Comparison of ENCODE assay signal across 10 mouse cellular contexts in genomic region chrX:73635425-73635824, GRCm38 (mm10). TPM values are rescaled to one million over a fixed set of nuclear protein-coding genes. Genes with fewer than 3 reads are reported as not detected.
DNase-seq lines count a peak whose midpoint lies in the region; ATAC-seq lines count a peak whose summit lies in the region.
"Had no signal": no experiment of that assay in that cellular context is flagged by ENCODE, and none has a peak within 500 bp of the region (broad histone marks: within the 10 kb centered on the region; RNA-seq: fewer than 3 reads in every experiment).

No protein-coding gene starts in this region.

- peak overlapping the region in 1 of 2 experiments; percentile 11; a peak in 1 of 4 replicates for H3K4me3 ChIP-seq in heart, embryonic 14.5 days (ENCODE audit: control insufficient read depth in 1 of 2, insufficient read depth in 1 of 2, low read depth in 1 of 2, low read length in 2 of 2)
- no peak overlapping the region for H3K4me3 ChIP-seq in hindbrain, embryonic 12.5 days
- peak overlapping the region; percentile 9; the same call in 1 of the 2 replicates for H3K4me3 ChIP-seq in midbrain, embryonic 13.5 days (replicated peaks)

- peaks cover 41% of the 10 kb centered on the region for H3K27me3 ChIP-seq in heart, embryonic 14.5 days (ENCODE audit: control insufficient read depth, insufficient read depth, low read length)
- peaks cover 74% of the 10 kb centered on the region for H3K27me3 ChIP-seq in hindbrain, embryonic 12.5 days
- H3K27me3 ChIP-seq in midbrain, embryonic 13.5 days: peaks cover 64% of the 10 kb centered on the region

- no peak overlapping the region for H3K9ac ChIP-seq in heart, embryonic 14.5 days (ENCODE audit: low read length)
- no peak overlapping the region for H3K9ac ChIP-seq in hindbrain, embryonic 12.5 days
- H3K9ac ChIP-seq in midbrain, embryonic 13.5 days (replicated peaks): no peak overlapping the region

- no peak for DNase-seq in heart, postnatal 25 days (ENCODE audit: low spot score)
- DNase-seq in urinary bladder, postnatal 25 days (ENCODE audit: low spot score): no peak
- DNase-seq in thymus, adult 18-20 months: no peak
- DNase-seq: cerebellum, adult 11-12 months; kidney, postnatal 10 days had no signal

- WGBS in heart, embryonic 14.5 days: 16% methylated on average over 18 of the region's 19 CpGs
- WGBS in hindbrain, embryonic 12.5 days: 28% methylated on average over 15 of the region's 19 CpGs
- WGBS in midbrain, embryonic 13.5 days: 26% methylated on average over 16 of the region's 19 CpGs

- no peak overlapping the region for H3K27ac ChIP-seq in heart, embryonic 14.5 days (replicated peaks in 1 of 2; ENCODE audit: control insufficient read depth in 1 of 2, insufficient read depth in 1 of 2, low read depth in 2 of 2, low read length in 2 of 2)
- H3K27ac ChIP-seq in hindbrain, embryonic 12.5 days: no peak overlapping the region
- H3K27ac ChIP-seq in midbrain, embryonic 13.5 days: no peak overlapping the region

- peak overlapping the region; percentile 34 for H3K4me2 ChIP-seq in heart, embryonic 14.5 days (ENCODE audit: low read length)
- peak overlapping the region; percentile 38 for H3K4me2 ChIP-seq in hindbrain, embryonic 12.5 days (replicated peaks)
- H3K4me2 ChIP-seq in midbrain, embryonic 13.5 days (replicated peaks): peak overlapping the region; percentile 42

- intact Hi-C loops in heart, postnatal 25 days (cut with DNase I): no loop called here

- peaks cover 3 to 5% of the 10 kb centered on the region in 2 experiments; a peak in 1 of 4 replicates for H3K4me1 ChIP-seq in heart, embryonic 14.5 days (ENCODE audit: control insufficient read depth in 2 of 2, insufficient read depth in 2 of 2, low read length in 2 of 2)
- H3K4me1 ChIP-seq in hindbrain, embryonic 12.5 days: peaks cover 4% of the 10 kb centered on the region; the same call in 1 of the 2 replicates
- peaks cover 18% of the 10 kb centered on the region for H3K4me1 ChIP-seq in midbrain, embryonic 13.5 days (replicated peaks)

- no peak for ATAC-seq in heart, embryonic 14.5 days (ENCODE audit: insufficient number of reproducible peaks, insufficient read depth, low FRiP score, low read depth)
- peak; percentile 55 for ATAC-seq in common myeloid progenitor, adult 5-6 weeks (replicated peaks; ENCODE audit: low read depth, poor library complexity, severe bottlenecking)
- no peak for ATAC-seq in hindbrain, embryonic 12.5 days (ENCODE audit: low FRiP score)
- no peak for ATAC-seq in midbrain, embryonic 13.5 days
- no peak for ATAC-seq in erythroid progenitor cell, adult 5-6 weeks (replicated peaks; ENCODE audit: low FRiP score, poor library complexity, severe bottlenecking)

- H3K36me3 ChIP-seq in heart, embryonic 14.5 days (ENCODE audit: control insufficient read depth, insufficient read depth, low read length): no peaks in the 10 kb centered on the region
- H3K36me3 ChIP-seq in hindbrain, embryonic 12.5 days: no peaks in the 10 kb centered on the region
- no peaks in the 10 kb centered on the region for H3K36me3 ChIP-seq in midbrain, embryonic 13.5 days

- no peaks in the 10 kb centered on the region for H3K9me3 ChIP-seq in heart, embryonic 14.5 days (ENCODE audit: control insufficient read depth, low read length)
- no peaks in the 10 kb centered on the region for H3K9me3 ChIP-seq in hindbrain, embryonic 12.5 days (replicated peaks)
- H3K9me3 ChIP-seq in midbrain, embryonic 13.5 days: no peaks in the 10 kb centered on the region

RNA-seq across cellular contexts. Expression of gene Dusp9, which starts 3.8 kb away (rescaled TPM):
- polyA plus RNA-seq in heart, embryonic 14.5 days (2014; fragmentation: Nextera tagmentation; extraction: Ambion mirVana): 0.70 and 0.80 TPM in 2 replicates
- not detected for total RNA-seq in heart, postnatal 25 days (2021)
- total RNA-seq in common myeloid progenitor, adult 5-6 weeks (2017): 0.78 and 1.0 TPM in 2 replicates
- 7.8 TPM in 2 replicates for polyA plus RNA-seq in hindbrain, embryonic 12.5 days (2016; fragmentation: Nextera tagmentation; extraction: Ambion mirVana)
- polyA plus RNA-seq in midbrain, embryonic 13.5 days (2015; fragmentation: Nextera tagmentation; extraction: Ambion mirVana): 0.79 and 1.2 TPM in 2 replicates
- total RNA-seq in erythroid progenitor cell, adult 5-6 weeks (2015; ENCODE audit: low replicate concordance): not detected in 2 replicates
- total RNA-seq in erythroid progenitor cell, adult 5-6 weeks (2017; ENCODE audit: low replicate concordance): not detected in 2 replicates

RNA-seq across cellular contexts. Expression of gene Pnck, which starts 24.5 kb away (rescaled TPM):
- polyA plus RNA-seq in heart, embryonic 14.5 days (2014; fragmentation: Nextera tagmentation; extraction: Ambion mirVana): 11.6 and 12.9 TPM in 2 replicates
- total RNA-seq in heart, postnatal 25 days (2021): 1 to 10 TPM; 5.0 to 7.6 TPM
- 0.18 and 2.0 TPM in 2 replicates for total RNA-seq in common myeloid progenitor, adult 5-6 weeks (2017)
- polyA plus RNA-seq in hindbrain, embryonic 12.5 days (2016; fragmentation: Nextera tagmentation; extraction: Ambion mirVana): 31.3 and 34.8 TPM in 2 replicates
- polyA plus RNA-seq in midbrain, embryonic 13.5 days (2015; fragmentation: Nextera tagmentation; extraction: Ambion mirVana): 91.5 and 99.5 TPM in 2 replicates
- total RNA-seq in erythroid progenitor cell, adult 5-6 weeks (2015; ENCODE audit: low replicate concordance): not detected in 2 replicates
- not detected in 2 replicates for total RNA-seq in erythroid progenitor cell, adult 5-6 weeks (2017; ENCODE audit: low replicate concordance)

RNA-seq across cellular contexts. Expression of gene Slc6a8, which starts 37.5 kb away (rescaled TPM):
- polyA plus RNA-seq in heart, embryonic 14.5 days (2014; fragmentation: Nextera tagmentation; extraction: Ambion mirVana): 11.8 and 11.9 TPM in 2 replicates
- total RNA-seq in heart, postnatal 25 days (2021): 100 to 1,000 TPM; 123 to 125 TPM
- total RNA-seq in common myeloid progenitor, adult 5-6 weeks (2017): 0.15 and 0.50 TPM in 2 replicates
- polyA plus RNA-seq in hindbrain, embryonic 12.5 days (2016; fragmentation: Nextera tagmentation; extraction: Ambion mirVana): 6.6 and 7.7 TPM in 2 replicates
- 6.3 and 6.4 TPM in 2 replicates for polyA plus RNA-seq in midbrain, embryonic 13.5 days (2015; fragmentation: Nextera tagmentation; extraction: Ambion mirVana)
- total RNA-seq in erythroid progenitor cell, adult 5-6 weeks (2015; ENCODE audit: low replicate concordance): 1.3 and 1.4 TPM in 2 replicates
- 0.51 TPM in 1 of 2 replicates, not detected in the other for total RNA-seq in erythroid progenitor cell, adult 5-6 weeks (2017; ENCODE audit: low replicate concordance)

Comparison
In these comparisons a context has a peak if more than half of its experiments do, and no peak if none do; other contexts are left out.
1. RNA of gene Slc6a8, which starts 37.5 kb away (total RNA-seq): 123 to 125 TPM in heart, postnatal 25 days; 0.51 to 1.4 TPM in erythroid progenitor cell, adult 5-6 weeks and 0.15 to 0.50 TPM in common myeloid progenitor, adult 5-6 weeks; every median in the first group is over 10 times any median in the second.
2. Peak in every context shown above with its lines, with median percentiles within 50 percentile points of each other: H3K4me2 ChIP-seq.